Comparison of ENCODE assay signal across 26 mouse cellular contexts in the genomic region with DNA sequence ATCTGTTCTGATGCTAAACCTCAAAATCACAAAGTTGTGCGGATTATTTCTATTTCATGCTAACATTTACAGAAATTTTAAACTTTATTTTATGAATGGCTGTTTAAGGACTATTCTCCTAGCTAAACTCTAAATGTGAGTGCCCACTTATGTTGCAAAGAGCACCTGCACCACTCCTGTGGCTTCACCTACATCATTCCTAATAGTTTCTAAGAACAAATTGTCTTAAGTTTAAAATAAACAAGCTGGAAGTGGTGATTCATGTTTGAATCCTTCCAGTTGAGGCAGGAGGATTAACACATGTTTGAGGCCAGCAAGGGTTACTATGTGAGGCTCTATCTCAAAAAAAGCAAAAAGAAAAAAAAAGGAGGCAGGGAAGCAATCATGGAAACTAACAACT. TPM values are rescaled to one million over a fixed set of nuclear protein-coding genes. Genes with fewer than 3 reads are reported as not detected.
DNase-seq lines count a peak whose midpoint lies in the region; ATAC-seq lines count a peak whose summit lies in the region.
"Had no signal": no experiment of that assay in that cellular context is flagged by ENCODE, and none has a peak within 500 bp of the region (broad histone marks: within the 10 kb centered on the region; RNA-seq: fewer than 3 reads in every experiment).

No protein-coding gene starts in this region.

- no peak overlapping the region for H3K27ac ChIP-seq in forebrain, embryonic 14.5 days (ENCODE audit: low read depth, low read length)
- no peak overlapping the region for H3K27ac ChIP-seq in forebrain, embryonic 11.5 days (ENCODE audit: low read depth, low read length)
- H3K27ac ChIP-seq in hindbrain, embryonic 15.5 days (replicated peaks): no peak overlapping the region
- H3K27ac ChIP-seq in hindbrain, embryonic 11.5 days (ENCODE audit: low read depth, low read length): no peak overlapping the region
- H3K27ac ChIP-seq in midbrain, embryonic 13.5 days: no peak overlapping the region
- no peak overlapping the region for H3K27ac ChIP-seq in midbrain, embryonic 11.5 days (ENCODE audit: low read depth, low read length)
- no peak overlapping the region for H3K27ac ChIP-seq in neural tube, embryonic 14.5 days (ENCODE audit: low read depth, low read length)
- H3K27ac ChIP-seq: embryonic facial prominence, embryonic 12.5 days; heart, embryonic 10.5 days; liver, embryonic 13.5 days had no signal

- no peak overlapping the region for H3K9ac ChIP-seq in forebrain, embryonic 14.5 days (ENCODE audit: low read length)
- H3K9ac ChIP-seq in forebrain, embryonic 11.5 days (ENCODE audit: low read length): no peak overlapping the region
- no peak overlapping the region for H3K9ac ChIP-seq in hindbrain, embryonic 15.5 days
- H3K9ac ChIP-seq in hindbrain, embryonic 11.5 days (ENCODE audit: low read depth, low read length): no peak overlapping the region
- H3K9ac ChIP-seq in midbrain, embryonic 13.5 days (replicated peaks): no peak overlapping the region
- no peak overlapping the region for H3K9ac ChIP-seq in midbrain, embryonic 11.5 days (ENCODE audit: low read length)
- H3K9ac ChIP-seq in neural tube, embryonic 14.5 days (replicated peaks; ENCODE audit: low read depth, low read length): no peak overlapping the region
- H3K9ac ChIP-seq: embryonic facial prominence, embryonic 12.5 days; liver, embryonic 13.5 days; lung, embryonic 14.5 days had no signal

- WGBS in forebrain, embryonic 14.5 days: 97% methylated on average over 1 of the region's 1 CpGs
- 97% methylated on average over 1 of the region's 1 CpGs for WGBS in forebrain, embryonic 11.5 days
- 100% methylated on average over 1 of the region's 1 CpGs for WGBS in hindbrain, embryonic 15.5 days
- 89% methylated on average over 1 of the region's 1 CpGs for WGBS in hindbrain, embryonic 11.5 days
- 98% methylated on average over 1 of the region's 1 CpGs for WGBS in midbrain, embryonic 13.5 days
- 92% methylated on average over 1 of the region's 1 CpGs for WGBS in midbrain, embryonic 11.5 days
- 92% methylated on average over 1 of the region's 1 CpGs for WGBS in neural tube, embryonic 14.5 days

- no peaks in the 10 kb centered on the region for H3K27me3 ChIP-seq in forebrain, embryonic 14.5 days (replicated peaks; ENCODE audit: control insufficient read depth, insufficient read depth, low read length)
- no peaks in the 10 kb centered on the region for H3K27me3 ChIP-seq in forebrain, embryonic 11.5 days (ENCODE audit: control insufficient read depth, insufficient read depth, low read length)
- no peaks in the 10 kb centered on the region for H3K27me3 ChIP-seq in hindbrain, embryonic 15.5 days
- H3K27me3 ChIP-seq in hindbrain, embryonic 11.5 days (ENCODE audit: control insufficient read depth, insufficient read depth, low read length): no peaks in the 10 kb centered on the region
- no peaks in the 10 kb centered on the region for H3K27me3 ChIP-seq in midbrain, embryonic 13.5 days
- H3K27me3 ChIP-seq in midbrain, embryonic 11.5 days (ENCODE audit: control insufficient read depth, insufficient read depth, low read length): no peaks in the 10 kb centered on the region
- H3K27me3 ChIP-seq in neural tube, embryonic 14.5 days (ENCODE audit: control insufficient read depth, insufficient read depth, low read length): no peaks in the 10 kb centered on the region
- H3K27me3 ChIP-seq: embryonic facial prominence, embryonic 12.5 days; liver, embryonic 13.5 days had no signal

- peak overlapping the region; percentile 46; the same call in 1 of the 2 replicates for H3K4me2 ChIP-seq in forebrain, embryonic 14.5 days (ENCODE audit: low read length)
- H3K4me2 ChIP-seq in forebrain, embryonic 11.5 days (ENCODE audit: low read depth, low read length, severe bottlenecking): no peak overlapping the region
- peak overlapping the region; percentile 51 for H3K4me2 ChIP-seq in hindbrain, embryonic 15.5 days
- no peak overlapping the region for H3K4me2 ChIP-seq in hindbrain, embryonic 11.5 days (replicated peaks; ENCODE audit: low read depth, low read length)
- H3K4me2 ChIP-seq in midbrain, embryonic 13.5 days (replicated peaks): peak overlapping the region; percentile 23; the same call in 1 of the 2 replicates
- no peak overlapping the region for H3K4me2 ChIP-seq in midbrain, embryonic 11.5 days
- H3K4me2 ChIP-seq in neural tube, embryonic 14.5 days (ENCODE audit: low read depth, low read length): peak overlapping the region; percentile 38; the same call in 1 of the 2 replicates
- H3K4me2 ChIP-seq: embryonic facial prominence, embryonic 12.5 days; liver, embryonic 13.5 days; lung, embryonic 14.5 days had no signal

- H3K4me3 ChIP-seq in forebrain, embryonic 14.5 days (ENCODE audit: low read depth, low read length): no peak overlapping the region
- H3K4me3 ChIP-seq in forebrain, embryonic 11.5 days (ENCODE audit: low read depth, low read length): no peak overlapping the region
- H3K4me3 ChIP-seq in hindbrain, embryonic 15.5 days: peak overlapping the region; percentile 36; the same call in 1 of the 2 replicates
- H3K4me3 ChIP-seq in hindbrain, embryonic 11.5 days (ENCODE audit: low read depth, low read length): no peak overlapping the region
- H3K4me3 ChIP-seq in midbrain, embryonic 13.5 days (replicated peaks): no peak overlapping the region; the same call in 1 of the 2 replicates
- H3K4me3 ChIP-seq in midbrain, embryonic 11.5 days (ENCODE audit: low read depth, low read length): no peak overlapping the region
- H3K4me3 ChIP-seq in neural tube, embryonic 14.5 days (ENCODE audit: low read depth, low read length): peak overlapping the region; percentile 25
- H3K4me3 ChIP-seq: embryonic facial prominence, embryonic 12.5 days; heart, embryonic 10.5 days; liver, embryonic 13.5 days had no signal

- intact Hi-C loops in gastrocnemius, postnatal 14 days (cut with DNase I; ENCODE audit: low total_unique reads): no loop called here

- H3K9me3 ChIP-seq in forebrain, embryonic 14.5 days (replicated peaks; ENCODE audit: control insufficient read depth, low read length): no peaks in the 10 kb centered on the region
- H3K9me3 ChIP-seq in forebrain, embryonic 11.5 days (ENCODE audit: control insufficient read depth, low read length): no peaks in the 10 kb centered on the region
- H3K9me3 ChIP-seq in hindbrain, embryonic 15.5 days: no peaks in the 10 kb centered on the region
- no peaks in the 10 kb centered on the region for H3K9me3 ChIP-seq in hindbrain, embryonic 11.5 days (ENCODE audit: control insufficient read depth, low read length)
- H3K9me3 ChIP-seq in midbrain, embryonic 13.5 days: no peaks in the 10 kb centered on the region
- H3K9me3 ChIP-seq in midbrain, embryonic 11.5 days (ENCODE audit: control insufficient read depth, low read length): no peaks in the 10 kb centered on the region
- H3K9me3 ChIP-seq in neural tube, embryonic 14.5 days (ENCODE audit: control insufficient read depth, low read length): no peaks in the 10 kb centered on the region
- H3K9me3 ChIP-seq: embryonic facial prominence, embryonic 12.5 days; heart, embryonic 10.5 days; liver, embryonic 13.5 days had no signal

- H3K4me1 ChIP-seq in forebrain, embryonic 14.5 days (ENCODE audit: control insufficient read depth, insufficient read depth, low read length): peaks cover 8% of the 10 kb centered on the region
- H3K4me1 ChIP-seq in forebrain, embryonic 11.5 days (replicated peaks; ENCODE audit: control insufficient read depth, insufficient read depth, low read length): no peaks in the 10 kb centered on the region
- H3K4me1 ChIP-seq in hindbrain, embryonic 15.5 days (replicated peaks): peaks cover 25% of the 10 kb centered on the region
- no peaks in the 10 kb centered on the region for H3K4me1 ChIP-seq in hindbrain, embryonic 11.5 days (replicated peaks; ENCODE audit: control insufficient read depth, insufficient read depth, low read length)
- H3K4me1 ChIP-seq in midbrain, embryonic 13.5 days (replicated peaks): peaks cover 24% of the 10 kb centered on the region
- no peaks in the 10 kb centered on the region for H3K4me1 ChIP-seq in midbrain, embryonic 11.5 days (ENCODE audit: control insufficient read depth, insufficient read depth, low read length)
- H3K4me1 ChIP-seq in neural tube, embryonic 14.5 days (ENCODE audit: control insufficient read depth, insufficient read depth, low read length): peaks cover 20% of the 10 kb centered on the region; the same call in 1 of the 2 replicates
- H3K4me1 ChIP-seq: heart, embryonic 10.5 days; liver, embryonic 13.5 days had no signal

- DNase-seq in forebrain, embryonic 14.5 days (ENCODE audit: low spot score): no peak
- DNase-seq in forebrain, embryonic 11.5 days (ENCODE audit: low spot score): no peak
- no peak for DNase-seq in hindbrain, embryonic 11.5 days (ENCODE audit: low spot score)
- no peak for DNase-seq in midbrain, embryonic 11.5 days (ENCODE audit: low spot score, missing footprints)
- no peak for DNase-seq in gastrocnemius, postnatal 14 days
- DNase-seq: adrenal gland, adult 8-10 months; cerebellum, adult 18-20 months; cerebellum, postnatal 14 days; kidney, adult 9 months; kidney, postnatal 25 days; liver, embryonic 13.5 days; retina, postnatal 1 day; right cerebral cortex, postnatal 25 days; thymus, postnatal 14 days had no signal

- ATAC-seq in forebrain, embryonic 14.5 days: no peak
- no peak for ATAC-seq in forebrain, embryonic 11.5 days (replicated peaks; ENCODE audit: low FRiP score)
- no peak for ATAC-seq in hindbrain, embryonic 15.5 days (ENCODE audit: low FRiP score, low read depth)
- ATAC-seq in hindbrain, embryonic 11.5 days (ENCODE audit: low FRiP score): no peak
- no peak for ATAC-seq in midbrain, embryonic 13.5 days
- no peak for ATAC-seq in midbrain, embryonic 11.5 days (ENCODE audit: low FRiP score)
- ATAC-seq in neural tube, embryonic 14.5 days (ENCODE audit: low read depth): no peak
- ATAC-seq: activated CD4-positive, CD25-positive, alpha-beta regulatory T cell, adult 4 months; intestine, embryonic 16.5 days had no signal

- no peaks in the 10 kb centered on the region for H3K36me3 ChIP-seq in forebrain, embryonic 14.5 days (ENCODE audit: control insufficient read depth, insufficient read depth, low read length)
- no peaks in the 10 kb centered on the region for H3K36me3 ChIP-seq in forebrain, embryonic 11.5 days (ENCODE audit: control insufficient read depth, insufficient read depth, low read length)
- H3K36me3 ChIP-seq in hindbrain, embryonic 15.5 days: no peaks in the 10 kb centered on the region
- H3K36me3 ChIP-seq in hindbrain, embryonic 11.5 days (ENCODE audit: control insufficient read depth, insufficient read depth, low read length): no peaks in the 10 kb centered on the region
- H3K36me3 ChIP-seq in midbrain, embryonic 13.5 days: no peaks in the 10 kb centered on the region
- no peaks in the 10 kb centered on the region for H3K36me3 ChIP-seq in midbrain, embryonic 11.5 days (ENCODE audit: control insufficient read depth, insufficient read depth, low read length)
- no peaks in the 10 kb centered on the region for H3K36me3 ChIP-seq in neural tube, embryonic 14.5 days (ENCODE audit: control insufficient read depth, insufficient read depth, low read length)
- H3K36me3 ChIP-seq: embryonic facial prominence, embryonic 12.5 days; heart, embryonic 10.5 days; liver, embryonic 13.5 days had no signal

RNA-seq across cellular contexts. Expression of a gene that starts 9.6 kb away (rescaled TPM):
- 7.7 and 9.5 TPM in 2 replicates for polyA plus RNA-seq in forebrain, embryonic 14.5 days (2014; fragmentation: Nextera tagmentation; extraction: Ambion mirVana)
- 0.79 and 1.2 TPM in 2 replicates for polyA plus RNA-seq in forebrain, embryonic 11.5 days (2014; fragmentation: Nextera tagmentation; extraction: Ambion mirVana)
- polyA plus RNA-seq in hindbrain, embryonic 15.5 days (2015; fragmentation: Nextera tagmentation; extraction: Ambion mirVana): 5.8 and 6.4 TPM in 2 replicates
- polyA plus RNA-seq in hindbrain, embryonic 11.5 days (2014; fragmentation: Nextera tagmentation; extraction: Ambion mirVana): 0.61 and 1.4 TPM in 2 replicates
- 4.6 and 6.0 TPM in 2 replicates for polyA plus RNA-seq in midbrain, embryonic 13.5 days (2015; fragmentation: Nextera tagmentation; extraction: Ambion mirVana)
- polyA plus RNA-seq in midbrain, embryonic 11.5 days (2014; fragmentation: Nextera tagmentation; extraction: Ambion mirVana): 0.83 and 0.99 TPM in 2 replicates
- polyA plus RNA-seq in neural tube, embryonic 14.5 days (2014; fragmentation: Nextera tagmentation; extraction: Ambion mirVana): 13.7 and 16.6 TPM in 2 replicates
- not detected for total RNA-seq in gastrocnemius, postnatal 14 days (2021)
- total RNA-seq: gastrocnemius, adult 18-20 months; hematopoietic stem cell, adult 5-6 weeks; megakaryocyte progenitor cell, adult 5-6 weeks had no signal
- polyA plus RNA-seq: gonadal fat pad, adult 2 months had no signal

RNA-seq across cellular contexts. Expression of a gene that starts 46.2 kb away (rescaled TPM):
- 58.2 and 58.3 TPM in 2 replicates for polyA plus RNA-seq in forebrain, embryonic 14.5 days (2014; fragmentation: Nextera tagmentation; extraction: Ambion mirVana)
- 57.0 and 59.0 TPM in 2 replicates for polyA plus RNA-seq in forebrain, embryonic 11.5 days (2014; fragmentation: Nextera tagmentation; extraction: Ambion mirVana)
- 34.6 and 35.4 TPM in 2 replicates for polyA plus RNA-seq in hindbrain, embryonic 15.5 days (2015; fragmentation: Nextera tagmentation; extraction: Ambion mirVana)
- polyA plus RNA-seq in hindbrain, embryonic 11.5 days (2014; fragmentation: Nextera tagmentation; extraction: Ambion mirVana): 52.1 and 59.0 TPM in 2 replicates
- polyA plus RNA-seq in midbrain, embryonic 13.5 days (2015; fragmentation: Nextera tagmentation; extraction: Ambion mirVana): 42.7 and 44.0 TPM in 2 replicates
- 59.3 and 66.7 TPM in 2 replicates for polyA plus RNA-seq in midbrain, embryonic 11.5 days (2014; fragmentation: Nextera tagmentation; extraction: Ambion mirVana)
- 40.5 and 47.7 TPM in 2 replicates for polyA plus RNA-seq in neural tube, embryonic 14.5 days (2014; fragmentation: Nextera tagmentation; extraction: Ambion mirVana)
- 10 to 100 TPM; 11.0 to 12.9 TPM for total RNA-seq in gastrocnemius, postnatal 14 days (2021)

Comparison
In these comparisons a context has a peak if more than half of its experiments do, and no peak if none do; other contexts are left out.
1. H3K4me2 ChIP-seq: peak in forebrain, embryonic 14.5 days (single experiment), hindbrain, embryonic 15.5 days (single experiment), midbrain, embryonic 13.5 days (single experiment) and neural tube, embryonic 14.5 days (single experiment); none in forebrain, embryonic 11.5 days (single experiment), hindbrain, embryonic 11.5 days (single experiment) and midbrain, embryonic 11.5 days (single experiment).
2. H3K4me3 ChIP-seq: peak in hindbrain, embryonic 15.5 days (single experiment) and neural tube, embryonic 14.5 days (single experiment); none in forebrain, embryonic 14.5 days (single experiment), forebrain, embryonic 11.5 days (single experiment), hindbrain, embryonic 11.5 days (single experiment), midbrain, embryonic 13.5 days (single experiment) and midbrain, embryonic 11.5 days (single experiment).